Mouse (Mus musculus): ENCODE results near the gene Olfr366. TPM values are rescaled to one million over a fixed set of nuclear protein-coding genes. Genes with fewer than 3 reads are reported as not detected.
"Not testable (repeated sequence)": the region's sequence is repeated elsewhere in the genome, so short reads cannot be mapped to it uniquely, and the experiment has no call there.

The Olfr366 gene
- not detected in 2 replicates for polyA plus RNA-seq (2015; fragmentation: Nextera tagmentation; extraction: Ambion mirVana)

- Histone ChIP-seq H3K27ac (replicated peaks) (no peak within 1 kb of the TSS), H3K27me3 (no peaks in the 10 kb centered on the region)
- no peak for ATAC-seq (ENCODE audit: low FRiP score, low read depth)
These were observed at the start of gene Olfr366 for GRCm38 (mm10) chr2:37211274-37211673. Olfr366 (plus strand) TSS chr2:37211574.

GRCm38 (mm10) chr2:37187898-37188297 is 23.5 kb upstream of the Olfr366 start, which contains the start of gene Olfr365:
Olfr365 (plus strand) TSS chr2:37188198.
- no peak within 1 kb of the TSS for H3K9ac ChIP-seq
- H3K27me3 ChIP-seq, result no peaks in the 10 kb centered on the region
- H3K4me1 ChIP-seq (replicated peaks), result no peaks in the 10 kb centered on the region
- H3K27ac ChIP-seq (replicated peaks), result no peak within 1 kb of the TSS
- 76% methylated on average over 3 of the region's 3 CpGs for WGBS
- ATAC-seq (ENCODE audit: low FRiP score, low read depth), result no peak
- H3K36me3 ChIP-seq, result no peaks in the 10 kb centered on the region
- no peak within 1 kb of the TSS for H3K4me2 ChIP-seq
- no peaks in the 10 kb centered on the region; the same call in none of the 2 replicates for H3K9me3 ChIP-seq
- no peak within 1 kb of the TSS for H3K4me3 ChIP-seq

More at GRCm38 (mm10) chr2:37211274-37211673, at the start of gene Olfr366:
- Histone ChIP-seq H3K4me1 (replicated peaks) (no peaks in the 10 kb centered on the region), H3K4me3 (no peak within 1 kb of the TSS), H3K36me3 (no peaks in the 10 kb centered on the region), H3K9me3 (no peaks in the 10 kb centered on the region), H3K4me2 (no peak within 1 kb of the TSS), H3K9ac (no peak within 1 kb of the TSS)

GRCm38 (mm10) chr2:37261781-37262180 is 50.4 kb downstream of the Olfr366 start:
- WGBS, result 80% methylated on average over 7 of the region's 7 CpGs

More at GRCm38 (mm10) chr2:37261781-37262180, 50.4 kb downstream of the Olfr366 start:
- H3K4me2 ChIP-seq; H3K27ac ChIP-seq (replicated peaks); H3K9ac ChIP-seq; H3K9me3 ChIP-seq; H3K4me1 ChIP-seq (replicated peaks); ATAC-seq (ENCODE audit: low FRiP score, low read depth); H3K36me3 ChIP-seq; H3K4me3 ChIP-seq; H3K27me3 ChIP-seq: not testable (repeated sequence)

Other genes with a start within 250 kb of the Olfr366 start
- gene Olfr357, start 217.7 kb upstream of the Olfr366 start, polyA plus RNA-seq (2015; fragmentation: Nextera tagmentation; extraction: Ambion mirVana), result not detected in 2 replicates
- gene Olfr358, start 202.2 kb upstream of the Olfr366 start, polyA plus RNA-seq (2015; fragmentation: Nextera tagmentation; extraction: Ambion mirVana), result not detected in 2 replicates
- not detected in 2 replicates for gene Olfr360, start 145.8 kb upstream of the Olfr366 start, polyA plus RNA-seq (2015; fragmentation: Nextera tagmentation; extraction: Ambion mirVana)
- gene Olfr361, start 122.3 kb upstream of the Olfr366 start, polyA plus RNA-seq (2015; fragmentation: Nextera tagmentation; extraction: Ambion mirVana), result not detected in 2 replicates
- not detected in 2 replicates for gene Olfr362, start 93.7 kb upstream of the Olfr366 start, polyA plus RNA-seq (2015; fragmentation: Nextera tagmentation; extraction: Ambion mirVana)
- gene Olfr364-ps1, start 72.3 kb upstream of the Olfr366 start, polyA plus RNA-seq (2015; fragmentation: Nextera tagmentation; extraction: Ambion mirVana), result not detected in 2 replicates
- gene Olfr365, start 23.4 kb upstream of the Olfr366 start, polyA plus RNA-seq (2015; fragmentation: Nextera tagmentation; extraction: Ambion mirVana), result not detected in 2 replicates
- not detected in 2 replicates for gene Olfr368, start 114.9 kb downstream of the Olfr366 start, polyA plus RNA-seq (2015; fragmentation: Nextera tagmentation; extraction: Ambion mirVana)
- 48.9 and 49.2 TPM in 2 replicates for gene Pdcl, start 147.8 kb downstream of the Olfr366 start, polyA plus RNA-seq (2015; fragmentation: Nextera tagmentation; extraction: Ambion mirVana)
- gene Rc3h2, start 211.3 kb downstream of the Olfr366 start, polyA plus RNA-seq (2015; fragmentation: Nextera tagmentation; extraction: Ambion mirVana), result 18.0 and 19.9 TPM in 2 replicates
- gene Zbtb26, start 231.6 kb downstream of the Olfr366 start, polyA plus RNA-seq (2015; fragmentation: Nextera tagmentation; extraction: Ambion mirVana), result 6.8 and 7.6 TPM in 2 replicates
- gene Zbtb6, start 231.6 kb downstream of the Olfr366 start, polyA plus RNA-seq (2015; fragmentation: Nextera tagmentation; extraction: Ambion mirVana), result 13.5 and 14.6 TPM in 2 replicates
- gene Rabgap1, start 231.7 kb downstream of the Olfr366 start, polyA plus RNA-seq (2015; fragmentation: Nextera tagmentation; extraction: Ambion mirVana), result 40.8 and 51.4 TPM in 2 replicates